Mouse (Mus musculus): Measurements from ENCODE around the gene Cntnap5a. TPM values are rescaled to one million over a fixed set of nuclear protein-coding genes. Genes with fewer than 3 reads are reported as not detected.
"Not testable (repeated sequence)": the region's sequence is repeated elsewhere in the genome, so short reads cannot be mapped to it uniquely, and the experiment has no call there.

Gene Cntnap5a
- polyA plus RNA-seq, 1 experiment = not detected

DNA sequence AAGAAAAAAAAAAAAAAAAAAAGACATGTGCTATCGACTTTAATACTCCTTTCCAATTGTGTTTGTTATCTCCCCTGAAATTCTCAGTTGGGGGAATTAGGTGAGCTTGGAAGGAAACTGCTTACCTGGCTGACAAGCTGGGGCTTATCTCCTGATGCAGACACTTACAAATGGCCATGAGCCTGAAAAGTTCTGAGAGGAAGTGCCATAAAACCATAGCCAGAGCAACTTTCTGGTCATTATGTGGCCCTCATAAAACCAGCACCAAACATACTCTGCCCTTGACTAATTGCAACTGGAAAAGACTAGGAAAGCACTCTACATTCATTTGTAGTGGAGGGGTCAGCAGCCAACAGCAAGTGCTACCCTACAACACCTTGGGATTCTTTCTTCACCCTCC is 359.5 kb downstream of the Cntnap5a start:
- DNase-seq (ENCODE audit: low read depth) = no peak

DNA sequence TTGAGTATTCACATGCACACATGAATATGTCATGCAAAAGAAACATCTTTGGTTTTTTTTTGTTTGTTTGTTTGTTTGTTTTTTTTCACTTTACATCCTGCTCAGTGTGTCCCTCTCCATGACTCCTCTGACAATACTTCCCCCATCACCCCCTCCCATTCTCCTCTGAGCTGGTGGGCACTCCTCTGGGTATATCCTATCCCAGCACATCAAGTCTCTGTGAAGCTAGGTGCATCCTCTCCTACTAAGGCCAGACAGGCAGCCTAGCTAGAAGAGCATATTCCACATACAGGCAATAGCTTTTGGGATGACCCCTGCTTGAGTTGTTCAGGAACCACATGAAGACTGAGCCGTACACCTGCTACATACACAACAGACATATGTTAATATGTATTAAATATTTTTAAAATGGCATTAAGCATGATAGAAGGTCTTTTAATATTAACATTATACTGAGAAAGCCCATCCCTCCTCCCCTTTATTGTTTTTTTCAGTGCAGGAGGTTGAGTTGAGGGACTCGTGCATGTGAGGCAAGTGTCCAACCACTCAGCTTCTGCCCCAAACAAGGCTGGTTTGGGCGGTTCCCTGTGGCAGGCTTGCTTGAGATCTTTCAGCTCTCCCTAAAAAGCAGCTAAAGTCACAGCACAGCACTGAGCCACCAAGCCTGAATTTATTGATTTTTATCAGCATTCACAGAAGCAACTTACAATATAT is 422.6 kb downstream of the Cntnap5a start:
- no peak for DNase-seq (ENCODE audit: low read depth)

DNA sequence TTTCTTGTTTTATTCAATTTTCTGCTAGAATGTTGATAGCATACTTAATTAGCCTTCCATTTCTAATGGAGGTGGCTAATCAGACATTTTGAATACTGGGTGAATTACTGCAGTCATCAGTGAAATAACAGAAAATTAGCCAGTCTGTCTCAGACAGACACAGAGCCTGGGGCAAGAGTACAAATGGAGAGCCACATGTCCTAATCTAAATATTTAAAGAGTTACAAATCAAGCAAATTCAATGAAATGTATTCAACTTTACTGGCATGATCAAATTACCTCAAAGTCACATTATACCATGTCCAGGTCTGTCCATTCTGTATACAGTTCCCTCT is 423.1 kb downstream of the Cntnap5a start:
- DNase-seq (ENCODE audit: low read depth) = no peak

DNA sequence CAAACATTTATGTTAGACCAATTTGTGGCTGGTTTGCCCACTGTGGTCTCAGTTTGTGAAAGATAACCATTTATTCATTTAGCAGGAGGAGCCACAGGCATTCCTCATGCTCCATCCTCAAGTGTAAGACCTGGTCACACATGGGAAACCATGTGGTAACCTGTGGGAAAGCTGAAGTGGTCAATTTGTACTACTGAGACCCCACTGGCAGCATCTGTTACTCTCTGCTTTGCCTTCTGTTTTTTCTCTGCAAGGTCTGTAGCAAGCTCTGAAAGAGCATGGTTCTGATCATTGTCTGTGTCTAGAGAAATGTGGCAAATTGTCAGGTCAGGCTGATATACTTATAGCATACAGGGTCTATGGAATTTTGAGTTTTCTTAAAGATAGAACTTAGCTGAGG is 423.8 kb downstream of the Cntnap5a start:
- DNase-seq (ENCODE audit: low read depth) = no peak

DNA sequence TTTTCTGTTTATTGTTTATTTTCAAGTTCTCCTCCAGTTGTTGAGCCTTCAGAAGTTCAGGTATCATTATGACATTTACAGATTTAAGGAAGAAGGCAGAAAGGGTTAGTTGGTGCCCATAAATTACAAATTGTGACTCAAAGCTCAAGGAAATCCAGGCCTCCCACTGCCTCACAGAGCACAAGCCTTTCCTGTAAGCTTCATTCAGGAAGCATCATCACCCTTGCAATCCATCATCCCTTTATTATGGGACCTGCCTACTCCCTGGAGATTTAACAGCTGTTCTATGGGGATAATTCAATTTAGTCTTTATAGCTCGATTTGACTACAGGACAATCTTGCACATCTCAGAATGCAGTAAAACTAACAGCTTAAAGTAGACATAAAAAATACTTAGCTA is 441.2 kb downstream of the Cntnap5a start:
- no peak for DNase-seq (ENCODE audit: low read depth)

DNA sequence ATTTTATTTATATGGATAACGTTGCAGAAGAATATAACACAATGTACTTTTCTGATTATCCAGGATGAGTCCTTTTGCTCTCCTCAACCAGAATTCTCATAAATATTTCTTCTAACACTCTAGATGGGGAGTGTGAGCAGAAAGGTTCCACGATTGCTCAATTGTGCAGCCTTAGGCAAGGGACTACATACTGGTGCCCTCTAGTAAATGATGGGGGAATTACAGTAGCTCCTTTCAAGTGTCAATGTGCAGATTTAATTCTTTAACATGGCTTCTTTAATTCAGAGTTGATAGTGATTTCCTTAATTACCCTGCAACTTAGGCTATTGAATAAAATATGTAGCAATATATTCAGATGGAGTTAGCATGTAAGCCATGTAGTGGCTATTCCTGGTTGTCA is 442.5 kb downstream of the Cntnap5a start:
- DNase-seq (ENCODE audit: low read depth) = no peak

DNA sequence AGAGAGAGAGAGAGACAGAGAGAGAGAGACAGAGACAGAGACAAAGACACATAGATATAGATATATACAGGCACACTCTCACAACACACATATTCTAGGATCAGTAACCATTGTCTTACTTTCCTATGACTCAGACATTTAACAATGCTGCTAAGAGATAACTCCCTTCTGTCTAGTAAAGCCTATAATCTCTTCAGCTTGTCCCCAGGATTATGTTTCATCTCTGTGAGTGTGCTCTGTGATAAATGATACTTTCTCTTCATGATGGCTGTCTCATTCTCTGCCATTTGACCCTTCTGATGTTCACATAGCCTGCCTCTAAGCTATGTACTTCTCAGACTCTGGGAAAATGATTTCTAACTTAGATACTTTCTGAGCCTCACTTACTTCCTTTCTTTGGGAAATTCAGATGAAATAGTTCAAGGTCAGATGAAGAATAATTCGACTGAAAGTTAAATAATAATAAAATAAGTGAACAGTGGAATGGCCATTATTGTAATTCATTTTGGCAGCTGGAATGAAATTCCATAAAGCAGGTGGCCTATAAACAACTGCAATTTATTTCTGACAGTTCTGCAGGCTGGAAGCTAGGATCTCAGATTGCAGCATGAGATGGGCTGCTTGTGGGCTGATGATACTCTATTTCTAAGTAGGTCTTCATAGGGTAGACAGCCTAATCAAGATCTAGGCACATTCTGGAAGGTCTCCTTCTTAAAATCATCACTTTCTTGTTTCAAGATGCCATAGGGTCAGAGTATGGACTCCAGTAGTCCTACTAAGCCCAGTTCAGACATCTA is 444.1 kb downstream of the Cntnap5a start:
- no peak for DNase-seq (ENCODE audit: low read depth)

DNA sequence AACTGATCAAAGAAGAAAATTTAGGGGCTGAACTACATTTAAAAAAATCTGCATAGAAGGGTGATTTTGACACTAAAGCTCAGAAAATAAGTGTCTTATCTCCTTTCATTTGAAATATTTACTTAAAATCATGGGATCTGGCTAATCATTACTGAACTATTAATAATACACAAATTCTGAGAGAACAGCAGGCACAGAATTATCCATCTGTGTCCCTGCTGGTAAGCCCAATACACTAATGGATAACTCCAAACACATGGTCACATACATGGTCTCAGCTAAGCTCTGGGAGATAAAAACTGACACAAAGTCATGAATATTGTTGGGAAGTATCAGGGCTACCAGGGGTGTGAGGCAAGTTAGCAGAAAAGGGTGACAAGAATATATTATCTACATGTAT is 447.9 kb downstream of the Cntnap5a start:
- DNase-seq (ENCODE audit: low read depth) = no peak

DNA sequence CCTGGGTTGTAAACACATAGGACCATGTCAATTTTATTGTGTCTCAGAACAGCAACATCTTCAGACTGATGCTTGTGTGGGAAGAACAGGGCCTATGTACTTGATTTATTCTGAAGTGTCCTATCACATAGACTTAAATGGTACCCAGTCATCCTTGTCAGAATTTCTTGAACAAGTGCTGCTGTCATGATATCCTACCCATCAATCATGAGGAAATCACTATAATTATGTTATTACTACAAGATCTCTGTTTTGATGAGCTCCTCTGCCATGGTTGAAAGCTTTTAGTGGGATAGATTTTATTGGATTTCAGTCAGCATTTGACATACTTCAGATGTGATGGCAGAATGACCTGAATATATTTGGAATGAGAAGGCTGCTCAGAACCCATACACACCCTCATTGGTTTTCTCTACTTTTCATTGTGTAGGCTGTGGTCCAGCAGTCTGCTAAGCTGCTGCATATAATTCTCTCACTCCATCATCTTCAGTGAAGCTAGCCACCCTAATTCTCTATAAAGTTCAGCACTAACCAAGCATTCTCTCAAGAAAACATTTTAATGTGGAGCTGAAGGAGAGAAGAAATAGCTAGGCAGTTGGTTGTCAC is 465.3 kb downstream of the Cntnap5a start:
- no peak for DNase-seq (ENCODE audit: low read depth)

DNA sequence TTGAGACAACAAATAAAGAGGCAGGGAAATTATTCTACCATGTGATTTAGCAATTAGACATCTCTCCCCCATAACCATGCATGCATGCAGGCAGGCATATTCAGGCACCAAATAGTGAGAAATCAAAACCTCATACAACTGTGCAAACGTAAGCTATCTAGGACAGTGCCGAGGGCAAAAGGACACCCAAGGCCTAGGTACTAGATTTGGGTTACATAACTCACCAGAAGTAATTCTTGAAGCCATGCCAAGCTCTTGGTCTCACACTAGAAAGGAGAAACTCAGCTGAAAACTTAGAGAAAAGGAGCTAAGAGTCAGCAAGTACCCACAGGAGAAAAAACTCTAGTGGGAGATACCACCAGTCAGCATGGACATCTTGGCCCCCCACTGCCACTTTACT is 499.9 kb downstream of the Cntnap5a start:
- DNase-seq (ENCODE audit: low read depth) = no peak

DNA sequence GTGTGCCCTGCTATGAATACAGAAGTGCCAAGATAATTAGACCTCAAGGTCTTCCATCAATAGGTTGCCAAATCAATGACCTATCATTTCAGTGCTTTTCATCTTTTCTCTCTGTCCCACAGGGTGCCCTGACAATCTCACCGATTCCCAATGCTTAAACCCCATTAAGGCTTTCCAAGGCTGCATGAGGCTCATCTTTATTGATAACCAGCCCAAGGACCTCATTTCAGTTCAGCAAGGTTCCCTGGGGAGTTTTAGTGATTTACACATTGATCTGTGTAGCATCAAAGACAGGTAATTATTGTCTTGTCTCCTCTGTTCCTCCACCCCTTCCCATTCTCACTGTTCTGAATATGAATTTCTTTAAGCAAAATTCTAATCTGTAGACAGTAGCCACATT is 503.6 kb downstream of the Cntnap5a start:
- not testable (repeated sequence) for DNase-seq (ENCODE audit: low read depth)

DNA sequence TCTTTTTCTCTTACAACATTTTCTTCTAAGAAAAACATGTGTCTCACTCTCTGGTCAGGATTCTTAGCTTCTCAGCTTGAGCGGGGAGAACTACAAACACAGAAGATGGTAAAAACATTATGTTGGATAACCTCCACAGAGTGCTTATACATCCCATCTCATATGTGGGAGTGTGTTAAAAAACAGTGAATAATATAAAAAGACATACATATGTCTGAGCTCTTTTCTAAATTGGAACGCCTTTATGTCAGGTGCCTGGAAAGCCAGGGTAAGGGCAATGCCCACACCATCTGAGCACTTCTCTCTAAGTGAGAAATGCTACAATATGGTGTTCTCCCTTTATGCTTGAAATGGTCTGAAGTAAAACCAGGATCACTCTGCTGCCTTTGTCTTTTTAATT is 507.7 kb downstream of the Cntnap5a start:
- DNase-seq (ENCODE audit: low read depth) = no peak

DNA sequence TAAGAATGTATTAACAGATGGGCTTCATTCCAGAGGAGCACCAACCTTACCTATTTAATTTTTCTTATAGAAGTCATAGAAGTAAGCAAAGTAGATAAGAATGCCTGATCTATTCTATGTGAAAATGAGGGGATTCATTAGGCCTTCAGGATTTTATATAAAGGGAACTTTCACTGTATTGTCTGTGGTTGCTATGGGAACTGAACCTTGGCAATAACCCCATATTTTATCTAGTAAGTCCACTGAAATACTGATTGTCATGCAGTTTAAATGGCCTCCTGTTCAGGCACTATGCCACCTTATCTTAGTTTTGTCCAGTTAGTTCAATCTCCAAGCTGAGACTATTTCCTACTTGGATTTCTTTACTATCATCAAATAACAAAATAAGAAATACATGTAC is 532.3 kb downstream of the Cntnap5a start:
- no peak for DNase-seq (ENCODE audit: low read depth)

DNA sequence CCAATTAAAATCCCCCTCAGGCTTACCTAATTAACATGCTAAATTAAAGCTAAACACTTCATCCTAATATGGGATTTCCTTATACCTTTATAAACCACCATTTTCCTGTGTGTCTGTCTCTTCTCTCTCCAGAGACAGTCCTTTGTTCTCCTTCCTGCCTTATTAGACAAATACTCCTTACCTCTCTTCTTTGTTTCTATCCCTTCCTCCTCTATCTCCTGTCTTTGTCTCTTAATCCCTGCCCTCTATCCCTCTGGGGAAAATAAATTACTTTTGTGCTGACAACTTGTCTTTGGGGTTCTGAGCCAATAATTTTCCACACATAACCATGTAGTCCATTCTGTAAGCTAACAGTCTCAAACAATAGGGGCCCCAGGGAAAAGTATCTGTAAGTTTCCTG is 556.0 kb downstream of the Cntnap5a start:
- DNase-seq (ENCODE audit: low read depth) = no peak

DNA sequence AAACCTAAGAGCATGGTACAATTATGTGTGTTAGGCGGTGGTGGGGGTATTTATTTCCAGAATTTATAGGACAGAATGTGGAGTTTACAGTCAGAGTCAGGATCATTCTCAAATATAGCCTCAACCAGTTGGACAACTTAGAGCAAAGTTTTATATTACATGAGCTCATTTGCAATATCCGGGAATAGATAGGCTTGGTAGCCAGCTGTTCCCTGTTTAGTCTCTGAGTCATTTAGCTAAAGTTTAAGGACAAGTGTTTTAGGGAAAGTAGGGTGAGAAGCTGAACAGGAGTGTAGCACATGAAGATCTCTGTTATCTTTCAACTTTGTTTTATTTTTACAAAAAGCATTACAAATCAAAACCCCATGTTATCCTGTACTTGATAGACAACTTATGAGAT is 559.3 kb downstream of the Cntnap5a start:
- DNase-seq (ENCODE audit: low read depth) = no peak

DNA sequence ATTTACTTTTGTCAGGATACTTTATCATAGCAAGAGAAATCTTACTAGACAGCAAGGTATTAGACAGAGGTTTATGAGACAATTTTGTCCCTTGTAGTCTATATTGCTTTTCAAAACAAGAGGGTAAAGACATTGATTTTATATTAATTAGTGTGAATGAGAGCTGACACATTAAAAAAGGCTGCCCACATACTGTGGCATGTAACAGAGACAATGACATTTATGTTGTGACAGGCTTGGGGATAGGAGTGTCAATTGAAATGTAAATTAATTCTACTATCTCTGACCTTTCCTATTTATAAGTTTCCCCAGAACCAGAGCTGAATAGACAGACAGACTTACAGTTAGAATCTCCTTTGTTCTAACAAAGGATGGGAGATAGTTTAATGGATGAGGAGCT is 596.6 kb downstream of the Cntnap5a start:
- no peak for DNase-seq (ENCODE audit: low read depth)

DNA sequence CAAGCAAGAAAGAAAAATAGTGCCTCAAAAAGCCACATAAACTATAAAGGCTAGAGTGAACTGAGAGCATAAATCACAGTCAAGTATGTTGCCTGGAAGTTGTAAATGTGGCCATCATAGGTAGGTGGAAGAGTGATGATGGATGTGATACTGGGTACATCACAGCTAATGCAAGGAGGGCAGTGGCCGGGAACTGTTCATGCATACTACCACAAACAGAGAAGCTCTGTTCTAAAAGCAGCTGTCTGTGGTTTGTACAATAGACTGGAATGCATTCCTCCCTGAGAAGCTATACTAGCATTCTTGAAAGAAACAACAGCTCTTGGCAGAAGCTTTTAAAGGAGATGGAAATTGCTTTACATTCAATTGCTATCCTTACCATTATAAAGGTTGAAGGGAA is 599.4 kb downstream of the Cntnap5a start:
- DNase-seq (ENCODE audit: low read depth) = no peak

DNA sequence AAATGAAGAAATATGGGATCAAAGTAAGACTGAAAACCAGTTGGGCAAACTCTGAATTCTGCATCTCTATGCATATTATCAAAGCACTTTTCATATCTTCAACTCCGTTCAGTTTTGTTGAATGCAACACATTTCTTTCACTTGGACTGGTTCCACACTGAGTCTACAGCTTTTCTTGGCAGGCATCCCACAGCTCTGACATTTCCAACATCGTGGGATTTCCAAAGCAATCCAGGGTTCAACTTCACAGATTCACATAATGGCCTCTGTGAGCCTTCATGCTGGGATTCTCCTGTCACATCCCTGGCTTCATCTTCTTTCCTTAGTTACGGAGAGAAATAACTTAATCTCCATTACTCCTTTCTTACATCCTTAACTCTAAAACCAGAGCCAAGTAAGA is 622.0 kb downstream of the Cntnap5a start:
- no peak for DNase-seq (ENCODE audit: low read depth)

DNA sequence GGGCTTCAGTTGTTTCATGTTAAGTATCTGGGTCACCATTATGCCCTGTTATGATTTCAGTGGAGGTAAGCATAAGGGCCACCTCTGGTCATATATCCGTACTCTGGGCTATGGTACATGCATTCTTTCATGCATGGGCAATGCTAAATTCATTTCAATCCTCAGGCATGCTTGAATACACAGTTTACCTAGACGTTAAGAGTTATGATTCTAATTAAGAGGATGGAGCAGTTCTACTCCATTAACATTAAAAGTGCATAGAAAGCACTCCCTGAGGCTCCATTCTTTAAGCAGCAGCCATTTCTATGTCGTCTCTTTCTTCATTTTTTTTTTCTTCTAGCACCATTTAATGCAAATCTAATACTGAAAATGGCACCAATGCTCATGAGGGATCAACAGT is 627.0 kb downstream of the Cntnap5a start:
- DNase-seq (ENCODE audit: low read depth) = no peak

DNA sequence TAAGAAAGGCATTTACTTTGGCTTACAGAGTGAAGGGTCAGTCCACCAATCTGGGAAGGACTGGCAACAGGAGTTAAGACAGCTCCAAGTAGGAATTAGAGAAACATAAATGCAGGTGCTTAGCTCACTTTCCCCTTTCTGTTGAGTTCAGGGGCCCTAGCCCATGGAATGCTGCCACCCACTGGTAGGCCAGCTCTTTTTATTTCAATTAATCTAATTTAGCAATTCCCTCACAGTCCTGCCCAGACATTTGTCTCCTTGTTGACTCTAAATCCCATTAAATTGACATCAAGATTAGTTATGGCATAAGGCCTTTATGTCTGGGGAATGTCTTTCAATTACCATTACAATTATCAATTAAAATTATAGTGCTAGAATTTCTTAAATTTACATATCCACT is 628.7 kb downstream of the Cntnap5a start:
- DNase-seq (ENCODE audit: low read depth) = no peak

DNA sequence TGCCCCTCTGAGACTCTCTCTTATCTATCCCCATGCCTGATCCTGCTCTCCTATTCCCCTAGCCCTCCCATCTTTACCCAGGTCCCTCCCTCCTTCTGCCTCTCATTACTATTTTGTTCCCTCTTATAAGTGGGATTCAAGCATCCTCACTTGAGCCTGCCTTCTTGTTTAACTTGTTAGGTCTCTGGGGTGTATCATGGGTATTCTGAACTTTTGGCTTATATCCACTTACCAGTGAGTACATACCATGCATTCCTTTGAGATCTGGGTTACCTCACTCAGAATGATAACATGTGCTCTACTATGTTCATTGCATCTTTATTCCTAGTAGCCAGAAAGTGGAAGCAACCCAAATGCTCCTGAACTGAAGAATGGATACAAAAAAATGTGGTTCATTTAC is 639.9 kb downstream of the Cntnap5a start:
- DNase-seq (ENCODE audit: low read depth) = no peak

DNA sequence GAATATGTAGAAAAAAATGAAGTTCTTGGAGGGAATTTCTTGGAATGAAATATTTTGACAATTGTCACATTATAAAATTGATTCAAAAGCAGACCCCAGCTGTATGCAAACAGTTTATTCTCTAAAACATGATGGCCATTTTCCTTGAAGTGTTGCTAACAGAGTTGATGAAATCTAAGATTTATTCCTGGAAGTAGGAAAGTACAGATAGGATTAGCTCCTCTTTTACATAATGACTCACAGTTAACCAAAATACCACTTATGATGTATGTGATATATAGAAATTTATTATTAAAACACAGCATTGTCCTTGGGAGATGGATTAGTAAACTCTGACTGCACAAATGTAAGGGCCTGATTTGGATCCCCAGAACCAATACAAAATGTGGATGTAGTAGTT is 669.1 kb downstream of the Cntnap5a start:
- no peak for DNase-seq (ENCODE audit: low read depth)

DNA sequence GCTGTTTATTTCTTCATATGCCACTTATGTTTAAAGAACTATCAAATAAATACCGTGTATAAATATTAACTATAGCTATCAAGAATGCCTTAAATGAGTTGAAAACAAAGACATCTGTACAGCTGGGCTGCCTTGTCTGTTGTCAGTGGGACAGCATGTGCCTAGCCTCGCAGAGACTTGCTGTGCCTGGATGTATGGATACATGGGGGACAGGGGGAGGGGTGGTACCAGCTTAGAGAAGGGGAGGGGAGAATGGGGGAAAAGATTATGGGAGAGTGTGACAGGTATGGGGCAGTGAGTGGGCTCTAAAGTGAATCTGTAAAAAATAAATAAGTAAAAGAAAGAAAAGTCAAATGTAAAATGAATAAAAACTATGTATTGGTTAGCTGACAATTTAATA is 681.0 kb downstream of the Cntnap5a start:
- no peak for DNase-seq (ENCODE audit: low read depth)

All from gonadal fat pad, adult 2 months (tissue).